16 mouse cellular contexts compared by ENCODE assay signal in the genomic region with DNA sequence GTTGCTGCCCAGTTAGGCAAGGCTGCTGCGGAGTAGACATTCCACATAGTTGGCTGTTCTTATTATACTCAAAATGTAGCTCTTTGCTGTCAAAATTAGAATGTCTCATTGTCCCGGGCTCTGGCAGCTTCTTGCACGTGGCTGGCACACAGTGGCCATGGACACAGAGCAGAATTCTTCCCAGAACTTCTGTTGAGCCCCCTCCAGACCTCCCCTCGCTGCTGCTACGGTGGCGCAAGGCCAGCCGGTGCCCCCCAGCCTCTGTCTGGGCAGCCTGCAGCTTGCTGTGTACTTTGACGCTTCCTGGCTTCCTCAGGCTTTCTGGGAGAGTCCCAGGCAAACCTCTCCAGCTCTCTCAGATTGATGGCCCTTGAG.
A peak's percentile ranks its signal among the peaks of the same experiment; 100 is the strongest.
DNase-seq lines count a peak whose midpoint lies in the region; ATAC-seq and TF ChIP-seq lines count a peak whose summit lies in the region.
"Had no signal": no experiment of that assay in that cellular context is flagged by ENCODE, and none has a peak within 500 bp of the region (broad histone marks: within the 10 kb centered on the region; RNA-seq: fewer than 3 reads in every experiment).

No protein-coding gene starts in this region.

- peaks cover 6% of the 10 kb centered on the region for H3K9me3 ChIP-seq in hindbrain, embryonic 13.5 days
- no peaks in the 10 kb centered on the region for H3K9me3 ChIP-seq in hindbrain, embryonic 12.5 days (replicated peaks)
- no peaks in the 10 kb centered on the region for H3K9me3 ChIP-seq in neural tube, embryonic 15.5 days (replicated peaks)
- H3K9me3 ChIP-seq in forebrain, postnatal 0 days (ENCODE audit: low read length): peaks cover 6% of the 10 kb centered on the region; the same call in 1 of the 2 replicates
- H3K9me3 ChIP-seq: embryonic facial prominence, embryonic 15.5 days had no signal

- H3K4me1 ChIP-seq in hindbrain, embryonic 13.5 days (replicated peaks): peaks cover 33% of the 10 kb centered on the region
- peaks cover 16% of the 10 kb centered on the region; the same call in 1 of the 2 replicates for H3K4me1 ChIP-seq in hindbrain, embryonic 12.5 days
- peaks cover 33% of the 10 kb centered on the region for H3K4me1 ChIP-seq in neural tube, embryonic 15.5 days
- no peaks in the 10 kb centered on the region for H3K4me1 ChIP-seq in forebrain, postnatal 0 days (ENCODE audit: insufficient read depth)
- peaks cover 11% of the 10 kb centered on the region for H3K4me1 ChIP-seq in testis, adult 2 months (ENCODE audit: control insufficient read depth, insufficient read depth, low read length)

- H3K27ac ChIP-seq in hindbrain, embryonic 13.5 days: no peak overlapping the region
- H3K27ac ChIP-seq in hindbrain, embryonic 12.5 days: no peak overlapping the region
- peak overlapping the region; percentile 13; the same call in 1 of the 2 replicates for H3K27ac ChIP-seq in neural tube, embryonic 15.5 days (replicated peaks)
- 0 out of 2 replicates have a peak overlapping the region, but pooled peaks have one; percentile 1 for H3K27ac ChIP-seq in forebrain, postnatal 0 days (ENCODE audit: low read depth, low read length)
- H3K27ac ChIP-seq in testis, adult 2 months (ENCODE audit: control insufficient read depth, insufficient read depth, low read depth, low read length): peak overlapping the region; percentile 81
- H3K27ac ChIP-seq: embryonic facial prominence, embryonic 15.5 days; left cerebral cortex, adult 2 months had no signal

- WGBS in hindbrain, embryonic 13.5 days: 61% methylated on average over 8 of the region's 8 CpGs
- WGBS in hindbrain, embryonic 12.5 days: 63% methylated on average over 8 of the region's 8 CpGs
- 57% methylated on average over 8 of the region's 8 CpGs for WGBS in neural tube, embryonic 15.5 days
- WGBS in forebrain, postnatal 0 days: 38% methylated on average over 8 of the region's 8 CpGs

- no peak for DNase-seq in neural tube, embryonic 10.5 days (ENCODE audit: extremely low spot score, low spot score)
- peak; percentile 55 for DNase-seq in forebrain, postnatal 0 days
- DNase-seq in thymus, postnatal 36 days: no peak
- DNase-seq: adrenal gland, postnatal 14 days; cerebellum, adult 8-10 months; heart, postnatal 4 days; kidney, postnatal 14 days; lung, postnatal 4 days had no signal

- H3K36me3 ChIP-seq in hindbrain, embryonic 13.5 days: no peaks in the 10 kb centered on the region
- H3K36me3 ChIP-seq in hindbrain, embryonic 12.5 days: no peaks in the 10 kb centered on the region
- no peaks in the 10 kb centered on the region for H3K36me3 ChIP-seq in neural tube, embryonic 15.5 days
- no peaks in the 10 kb centered on the region for H3K36me3 ChIP-seq in forebrain, postnatal 0 days (ENCODE audit: insufficient read depth)
- H3K36me3 ChIP-seq in testis, adult 2 months (ENCODE audit: control insufficient read depth, insufficient read depth, low read length): no peaks in the 10 kb centered on the region
- H3K36me3 ChIP-seq: embryonic facial prominence, embryonic 15.5 days had no signal

- peak; percentile 38; the same call in 1 of the 2 replicates for ATAC-seq in hindbrain, embryonic 13.5 days (ENCODE audit: low FRiP score)
- ATAC-seq in hindbrain, embryonic 12.5 days (ENCODE audit: low FRiP score): no peak
- ATAC-seq in neural tube, embryonic 15.5 days (ENCODE audit: low FRiP score): no peak
- ATAC-seq in forebrain, postnatal 0 days: peak; percentile 73
- ATAC-seq in cerebellum, adult (ENCODE audit: insufficient number of reproducible peaks, low FRiP score, low TSS enrichment): no peak

- no peak overlapping the region for H3K4me3 ChIP-seq in hindbrain, embryonic 13.5 days
- H3K4me3 ChIP-seq in hindbrain, embryonic 12.5 days: no peak overlapping the region
- no peak overlapping the region for H3K4me3 ChIP-seq in neural tube, embryonic 15.5 days (replicated peaks)
- H3K4me3 ChIP-seq in forebrain, postnatal 0 days (ENCODE audit: low read depth, low read length): no peak overlapping the region
- H3K4me3 ChIP-seq in testis, adult 2 months (ENCODE audit: control insufficient read depth, low read depth, low read length): no peak overlapping the region; the same call in 1 of the 2 replicates
- H3K4me3 ChIP-seq: embryonic facial prominence, embryonic 15.5 days; left cerebral cortex, adult 2 months; myocyte had no signal

- TF ChIP-seq POLR2A in testis, adult 2 months (IDR thresholded peaks at IDR 0.05; ENCODE audit: control insufficient read depth, low read depth, low read length): no peak

- H3K4me2 ChIP-seq in hindbrain, embryonic 13.5 days: no peak overlapping the region
- H3K4me2 ChIP-seq in hindbrain, embryonic 12.5 days (replicated peaks): no peak overlapping the region
- no peak overlapping the region for H3K4me2 ChIP-seq in neural tube, embryonic 15.5 days
- no peak overlapping the region for H3K4me2 ChIP-seq in forebrain, postnatal 0 days (ENCODE audit: low read depth)
- H3K4me2 ChIP-seq: embryonic facial prominence, embryonic 15.5 days had no signal

- no peaks in the 10 kb centered on the region for H3K27me3 ChIP-seq in hindbrain, embryonic 13.5 days
- H3K27me3 ChIP-seq in hindbrain, embryonic 12.5 days: no peaks in the 10 kb centered on the region
- H3K27me3 ChIP-seq in neural tube, embryonic 15.5 days (replicated peaks): no peaks in the 10 kb centered on the region
- no peaks in the 10 kb centered on the region for H3K27me3 ChIP-seq in forebrain, postnatal 0 days (ENCODE audit: insufficient read depth, low read length)
- H3K27me3 ChIP-seq in testis, adult 2 months (ENCODE audit: control insufficient read depth, insufficient read depth, low read length): no peaks in the 10 kb centered on the region

- no peak overlapping the region for H3K9ac ChIP-seq in hindbrain, embryonic 13.5 days
- H3K9ac ChIP-seq in hindbrain, embryonic 12.5 days: no peak overlapping the region
- H3K9ac ChIP-seq in neural tube, embryonic 15.5 days (replicated peaks): no peak overlapping the region
- H3K9ac ChIP-seq in forebrain, postnatal 0 days: no peak overlapping the region
- H3K9ac ChIP-seq: embryonic facial prominence, embryonic 15.5 days had no signal

- no peak for TF ChIP-seq CTCF in forebrain, postnatal 0 days (IDR thresholded peaks at IDR 0.05; ENCODE audit: low read depth)
- TF ChIP-seq CTCF in testis, adult 2 months (IDR thresholded peaks at IDR 0.05; ENCODE audit: control insufficient read depth, insufficient read depth, insufficient replicate concordance, low read depth, low read length): no peak

Comparison
In these comparisons a context has a peak if more than half of its experiments do, and no peak if none do; other contexts are left out.
1. ATAC-seq: peak in hindbrain, embryonic 13.5 days (single experiment) and forebrain, postnatal 0 days (single experiment); none in hindbrain, embryonic 12.5 days (single experiment), neural tube, embryonic 15.5 days (single experiment) and cerebellum, adult (single experiment).
2. H3K27ac ChIP-seq: peak in neural tube, embryonic 15.5 days (single experiment), forebrain, postnatal 0 days (single experiment) and testis, adult 2 months (single experiment); none in hindbrain, embryonic 13.5 days (single experiment) and hindbrain, embryonic 12.5 days (single experiment).